Mouse (Mus musculus): Measurements from ENCODE around the gene Prl7b1. TPM values are rescaled to one million over a fixed set of nuclear protein-coding genes. Genes with fewer than 3 reads are reported as not detected.

Prl7b1 gene
- not detected in 2 replicates for polyA plus RNA-seq (2016; fragmentation: Nextera tagmentation; extraction: Ambion mirVana)

GRCm38 (mm10) chr13:27610482-27610881 is at the start of gene Prl7b1:
Gene Prl7b1, minus strand, starts transcription at chr13:27610582.
- ATAC-seq (ENCODE audit: low FRiP score, low read depth) = no peak
- Histone ChIP-seq H3K9me3 (no peaks in the 10 kb centered on the region), H3K36me3 (no peaks in the 10 kb centered on the region), H3K9ac (replicated peaks) (no peak within 1 kb of the TSS), H3K4me3 (no peak within 1 kb of the TSS), H3K4me2 (replicated peaks) (no peak within 1 kb of the TSS), H3K27ac (replicated peaks) (no peak within 1 kb of the TSS), H3K4me1 (no peaks in the 10 kb centered on the region), H3K27me3 (no peaks in the 10 kb centered on the region)
- 82% methylated on average over 4 of the region's 4 CpGs for WGBS

GRCm38 (mm10) chr13:27642393-27642792 is 32.0 kb upstream of the Prl7b1 start, which contains the start of gene Prl7a1:
Gene Prl7a1, minus strand, starts transcription at chr13:27642493.
- Histone ChIP-seq H3K27ac (replicated peaks) (no peak within 1 kb of the TSS), H3K4me3 (no peak within 1 kb of the TSS), H3K4me2 (replicated peaks) (no peak within 1 kb of the TSS), H3K27me3 (no peaks in the 10 kb centered on the region), H3K9ac (replicated peaks) (no peak within 1 kb of the TSS), H3K4me1 (no peaks in the 10 kb centered on the region), H3K9me3 (no peaks in the 10 kb centered on the region), H3K36me3 (no peaks in the 10 kb centered on the region)
- no peak for ATAC-seq (ENCODE audit: low FRiP score, low read depth)
- WGBS = 95% methylated on average over 3 of the region's 3 CpGs

- WGBS = 85% methylated on average over 2 of the region's 2 CpGs
- H3K4me3 ChIP-seq = no peak within 1 kb of the TSS
- H3K27ac ChIP-seq (replicated peaks) = no peak within 1 kb of the TSS
Measured at GRCm38 (mm10) chr13:27582071-27582470, 28.3 kb downstream of the Prl7b1 start, which contains the start of gene Prl8a1. Gene Prl8a1, minus strand, starts transcription at chr13:27582171.

GRCm38 (mm10) chr13:27564506-27564905 is 45.9 kb downstream of the Prl7b1 start, which contains the start of gene Prl8a9:
Gene Prl8a9, minus strand, starts transcription at chr13:27564606.
- H3K4me2 ChIP-seq (replicated peaks) = no peak within 1 kb of the TSS
- H3K27me3 ChIP-seq = no peaks in the 10 kb centered on the region
- H3K27ac ChIP-seq (replicated peaks) = no peak within 1 kb of the TSS
- no peak for ATAC-seq (ENCODE audit: low FRiP score, low read depth)
- H3K9me3 ChIP-seq = no peaks in the 10 kb centered on the region
- 84% methylated on average over 2 of the region's 2 CpGs for WGBS
- H3K4me1 ChIP-seq = no peaks in the 10 kb centered on the region
- no peak within 1 kb of the TSS for H3K4me3 ChIP-seq
- H3K36me3 ChIP-seq = no peaks in the 10 kb centered on the region
- H3K9ac ChIP-seq (replicated peaks) = no peak within 1 kb of the TSS

More at GRCm38 (mm10) chr13:27582071-27582470, 28.3 kb downstream of the Prl7b1 start, which contains the start of gene Prl8a1:
- Histone ChIP-seq H3K4me2 (replicated peaks) (no peak within 1 kb of the TSS), H3K36me3 (no peaks in the 10 kb centered on the region), H3K9ac (replicated peaks) (no peak within 1 kb of the TSS), H3K27me3 (no peaks in the 10 kb centered on the region), H3K9me3 (no peaks in the 10 kb centered on the region), H3K4me1 (no peaks in the 10 kb centered on the region)
- ATAC-seq (ENCODE audit: low FRiP score, low read depth) = no peak

- no peaks in the 10 kb centered on the region for H3K4me1 ChIP-seq
- no peaks in the 10 kb centered on the region for H3K36me3 ChIP-seq
- no peak overlapping the region for H3K4me2 ChIP-seq (replicated peaks)
- no peaks in the 10 kb centered on the region for H3K27me3 ChIP-seq
- no peak overlapping the region for H3K27ac ChIP-seq (replicated peaks)
- no peaks in the 10 kb centered on the region for H3K9me3 ChIP-seq
- H3K4me3 ChIP-seq = no peak overlapping the region
- ATAC-seq (ENCODE audit: low FRiP score, low read depth) = no peak
- H3K9ac ChIP-seq (replicated peaks) = no peak overlapping the region
Measured at GRCm38 (mm10) chr13:27553336-27553735, 57.0 kb downstream of the Prl7b1 start.

Other genes with a start within 250 kb of the Prl7b1 start
- not detected in 2 replicates for gene Prl2b1, start 219.7 kb downstream of the Prl7b1 start, polyA plus RNA-seq (2016; fragmentation: Nextera tagmentation; extraction: Ambion mirVana)
- gene Prl8a6, start 171.9 kb downstream of the Prl7b1 start, polyA plus RNA-seq (2016; fragmentation: Nextera tagmentation; extraction: Ambion mirVana) = not detected in 2 replicates
- not detected in 2 replicates for gene Prl8a8, start 97.4 kb downstream of the Prl7b1 start, polyA plus RNA-seq (2016; fragmentation: Nextera tagmentation; extraction: Ambion mirVana)
- not detected in 2 replicates for gene Prl8a9, start 46.0 kb downstream of the Prl7b1 start, polyA plus RNA-seq (2016; fragmentation: Nextera tagmentation; extraction: Ambion mirVana)
- gene Prl8a1, start 28.4 kb downstream of the Prl7b1 start, polyA plus RNA-seq (2016; fragmentation: Nextera tagmentation; extraction: Ambion mirVana) = not detected in 2 replicates
- gene Prl7a1, start 31.9 kb upstream of the Prl7b1 start, polyA plus RNA-seq (2016; fragmentation: Nextera tagmentation; extraction: Ambion mirVana) = not detected in 2 replicates
- gene Prl7a2, start 57.5 kb upstream of the Prl7b1 start, polyA plus RNA-seq (2016; fragmentation: Nextera tagmentation; extraction: Ambion mirVana) = not detected in 2 replicates
- gene Prl7d1, start 106.2 kb upstream of the Prl7b1 start, polyA plus RNA-seq (2016; fragmentation: Nextera tagmentation; extraction: Ambion mirVana) = not detected in 2 replicates
- gene Prl7c1, start 170.2 kb upstream of the Prl7b1 start, polyA plus RNA-seq (2016; fragmentation: Nextera tagmentation; extraction: Ambion mirVana) = not detected in 2 replicates
- not detected in 2 replicates for gene Prl2a1, start 191.1 kb upstream of the Prl7b1 start, polyA plus RNA-seq (2016; fragmentation: Nextera tagmentation; extraction: Ambion mirVana)
- not detected in 2 replicates for gene Prl2c1, start 238.8 kb upstream of the Prl7b1 start, polyA plus RNA-seq (2016; fragmentation: Nextera tagmentation; extraction: Ambion mirVana)

Measured in midbrain, embryonic 12.5 days (tissue).